Mouse (Mus musculus) left cerebral cortex, adult 11 months (tissue): Measurements from ENCODE around the gene Hist1h2ap.
"Not testable (repeated sequence)": the region's sequence is repeated elsewhere in the genome, so short reads cannot be mapped to it uniquely, and the experiment has no call there.

ENCODE experiments used
- DNase-seq: peaks from one replicate; pipeline ENCODE4 v3.0.0; 2022; ENCODE audit warnings: low spot score

The Hist1h2ap gene

GRCm38 (mm10) chr13:21833461-21833860 lies at the start of gene Hist1h2ap, which contains the start of gene Hist1h2br:
Gene Hist1h2ap, minus strand, starts transcription at chr13:21833507.
Gene Hist1h2br, plus strand, starts transcription at chr13:21833743.
- DNase-seq, result not testable (repeated sequence)

GRCm38 (mm10) chr13:21882760-21883405 lies 49.6 kb upstream of the Hist1h2ap start:
- DNase-seq, result no peak

- DNase-seq, result no peak
Observed at GRCm38 (mm10) chr13:21881878-21882669, 48.8 kb upstream of the Hist1h2ap start.

DNA sequence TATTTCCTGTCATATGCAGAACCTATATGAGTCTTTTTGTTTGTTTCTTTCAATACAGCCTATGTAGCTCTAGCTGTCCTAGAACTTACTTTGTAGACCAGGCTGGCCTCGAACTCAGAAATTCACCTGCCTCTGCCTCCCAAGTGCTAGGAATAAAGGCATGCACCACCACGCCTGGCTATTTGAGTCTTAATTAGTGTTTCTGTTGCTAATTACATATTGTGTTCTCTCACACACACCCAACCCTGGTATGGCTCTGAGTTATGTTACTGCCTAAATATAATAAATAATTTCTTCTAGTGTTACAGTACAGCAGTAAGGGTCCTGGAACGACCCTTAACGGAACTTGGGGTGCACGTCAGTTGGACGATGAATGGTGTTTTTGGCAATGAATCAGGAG lies 47.4 kb upstream of the Hist1h2ap start:
- no peak for DNase-seq

DNA sequence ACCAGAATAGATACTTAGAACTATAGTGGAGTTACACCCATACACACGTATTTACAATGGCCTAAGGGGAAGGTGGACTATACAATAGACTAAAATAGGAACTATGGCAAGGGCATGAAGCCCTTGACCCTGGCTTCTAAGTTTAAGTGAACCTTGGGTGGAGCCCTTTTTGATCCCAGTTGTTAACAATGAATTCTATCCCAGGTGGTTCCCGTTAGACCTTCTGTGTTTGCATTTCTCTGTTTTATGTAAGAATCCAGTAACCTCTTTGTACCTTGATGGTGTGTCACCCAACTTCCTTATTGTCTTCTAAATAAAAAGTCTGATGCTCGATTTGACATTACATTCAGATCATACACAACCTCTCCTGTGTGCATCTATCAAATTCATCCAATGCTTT lies 32.2 kb upstream of the Hist1h2ap start:
- DNase-seq, result not testable (repeated sequence)

- no peak for DNase-seq
Observed at GRCm38 (mm10) chr13:21861608-21862007, 28.3 kb upstream of the Hist1h2ap start.

GRCm38 (mm10) chr13:21855698-21856162 lies 22.4 kb upstream of the Hist1h2ap start:
- DNase-seq, result peak; percentile 51

DNA sequence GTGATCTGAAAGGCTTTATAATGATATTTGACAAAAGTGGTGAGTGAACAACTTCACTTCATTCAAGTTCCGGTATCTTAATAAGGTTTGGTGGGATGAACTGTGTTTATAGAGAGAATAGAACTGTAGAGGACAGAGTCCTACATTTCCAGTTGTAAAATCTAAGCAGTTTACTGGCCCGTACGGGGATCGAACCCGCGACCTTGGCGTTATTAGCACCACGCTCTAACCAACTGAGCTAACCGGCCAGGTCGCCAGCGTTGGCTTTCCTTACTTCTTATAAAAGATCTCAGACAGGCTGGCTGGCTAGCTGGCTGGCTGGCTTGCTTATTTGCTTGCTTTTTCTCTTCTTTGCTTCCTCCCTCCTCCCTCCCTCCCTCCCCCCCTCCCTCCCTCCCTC lies 21.8 kb upstream of the Hist1h2ap start:
- DNase-seq, result peak; percentile 64

DNA sequence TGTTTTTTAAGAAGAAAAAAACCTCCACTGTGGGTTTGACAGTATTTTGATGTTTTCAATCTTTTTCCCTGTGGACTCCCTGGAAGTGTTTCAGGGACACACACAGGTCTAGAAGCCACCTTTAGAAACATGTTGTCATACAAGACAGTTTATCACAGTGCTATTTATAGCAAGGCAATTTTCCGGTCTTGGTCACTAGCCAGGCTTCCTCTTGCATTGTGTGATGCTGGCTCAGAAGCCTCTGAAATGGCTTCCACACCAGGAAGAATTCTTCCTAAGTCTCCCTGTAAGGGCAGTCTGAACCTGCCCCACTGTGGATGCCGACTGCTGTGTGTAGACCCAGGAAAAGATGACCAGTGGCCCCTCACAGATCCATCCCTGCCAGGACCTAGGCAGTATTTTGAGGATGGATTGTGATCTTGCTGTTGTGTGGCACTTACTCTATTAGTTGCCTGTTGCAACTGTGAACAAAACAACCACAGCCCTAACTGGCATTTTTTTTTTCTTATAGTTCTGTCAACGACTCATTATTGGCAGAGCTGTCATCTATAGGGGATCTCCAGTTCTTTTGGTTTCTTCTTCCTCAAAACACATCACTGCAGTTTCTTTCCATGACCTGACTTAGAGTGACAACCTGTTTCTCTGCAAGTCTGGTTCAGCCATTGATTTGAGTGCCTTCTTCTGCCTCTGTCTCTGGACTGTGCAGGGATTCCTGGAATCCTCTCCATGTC lies 19.1 kb upstream of the Hist1h2ap start:
- DNase-seq, result no peak

- DNase-seq, result not testable (repeated sequence)
Observed at GRCm38 (mm10) chr13:21850696-21851095, 17.4 kb upstream of the Hist1h2ap start.

DNA sequence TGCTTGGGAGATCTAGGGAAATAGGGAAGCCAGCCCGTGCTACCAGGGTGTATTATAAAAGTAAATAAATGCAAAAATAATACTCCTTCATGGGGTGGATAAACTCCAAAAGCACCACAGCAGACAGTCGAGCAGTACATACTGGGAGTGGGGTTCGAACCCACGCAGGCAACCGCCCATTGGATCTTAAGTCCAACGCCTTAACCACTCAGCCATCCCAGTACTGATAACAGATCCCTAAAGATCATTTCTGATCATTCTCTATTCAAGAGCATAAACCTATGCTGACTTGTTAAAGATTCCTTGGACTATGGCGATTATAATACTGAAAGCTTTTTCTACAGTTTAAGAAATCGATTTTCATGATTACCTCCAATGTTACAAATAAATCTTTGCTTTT lies 14.6 kb upstream of the Hist1h2ap start:
- DNase-seq, result no peak

- not testable (repeated sequence) for DNase-seq
Observed at GRCm38 (mm10) chr13:21846356-21846755, 13.0 kb upstream of the Hist1h2ap start.

GRCm38 (mm10) chr13:21840508-21840907 lies 7.2 kb upstream of the Hist1h2ap start:
- not testable (repeated sequence) for DNase-seq

DNA sequence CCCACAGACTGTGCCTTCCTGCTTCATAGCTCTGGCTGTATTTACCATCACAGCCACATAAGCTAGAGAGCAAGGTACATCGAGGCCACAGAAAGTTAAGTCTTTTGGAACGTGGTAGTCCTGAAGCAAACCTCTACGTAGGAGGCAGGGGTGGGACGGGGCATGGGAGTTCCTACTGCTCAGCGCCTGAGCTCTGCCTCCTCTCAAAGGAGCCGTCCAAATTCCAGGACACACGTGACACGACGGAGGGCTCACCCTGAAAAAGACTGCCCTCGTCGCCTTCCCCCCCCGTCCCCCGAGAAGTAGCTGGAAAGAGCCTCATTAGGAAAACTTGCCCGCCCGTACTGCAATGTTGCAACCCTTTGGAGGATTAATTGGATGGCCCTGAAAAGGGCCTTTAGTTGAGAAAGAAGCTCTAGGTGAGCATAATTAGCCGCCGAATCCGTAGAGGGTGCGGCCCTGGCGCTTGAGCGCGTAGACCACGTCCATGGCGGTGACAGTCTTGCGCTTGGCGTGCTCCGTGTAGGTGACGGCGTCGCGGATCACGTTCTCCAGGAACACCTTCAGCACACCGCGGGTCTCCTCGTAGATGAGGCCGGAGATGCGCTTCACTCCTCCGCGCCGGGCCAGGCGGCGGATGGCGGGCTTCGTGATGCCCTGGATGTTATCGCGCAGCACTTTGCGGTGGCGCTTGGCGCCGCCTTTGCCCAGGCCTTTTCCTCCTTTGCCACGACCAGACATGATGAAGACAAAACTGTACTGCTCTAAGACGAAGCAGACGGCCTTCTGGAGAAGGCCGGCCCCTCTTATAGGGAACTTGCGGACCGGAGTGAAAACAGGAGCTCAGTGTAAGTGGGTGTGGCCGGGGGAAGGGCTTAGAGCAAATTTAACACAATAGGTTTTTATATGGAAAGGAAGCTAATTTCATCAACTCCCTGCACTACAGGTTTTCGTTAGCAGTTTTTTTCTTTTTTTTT lies 1.6 kb downstream of the Hist1h2ap start, which contains the start of gene Hist1h4n:
TSS of gene Hist1h4n (minus strand) at position 779 of the 977 bp plus-strand sequence.
- not testable (repeated sequence) for DNase-seq

DNA sequence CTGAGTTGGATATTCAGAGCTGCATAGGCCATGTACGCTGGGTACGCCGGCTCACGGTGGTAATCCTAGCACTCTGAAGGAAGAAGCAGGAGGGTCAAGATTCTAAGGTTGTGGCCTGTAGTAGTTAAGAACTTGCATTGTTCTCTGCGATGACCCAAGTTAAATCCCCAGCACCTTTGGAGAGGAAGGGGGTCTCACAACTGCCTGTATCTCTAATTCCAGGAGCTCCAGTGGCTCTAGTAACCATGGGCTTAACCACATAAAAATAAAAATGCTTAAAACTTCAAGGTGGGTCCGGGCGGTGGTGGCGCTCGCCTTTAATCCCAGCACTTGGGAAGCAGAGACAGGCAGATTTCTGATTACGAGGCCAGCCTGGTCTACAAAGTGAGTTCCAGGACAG lies 3.0 kb downstream of the Hist1h2ap start:
- DNase-seq, result no peak

- DNase-seq, result no peak
Observed at GRCm38 (mm10) chr13:21828511-21828910, 4.8 kb downstream of the Hist1h2ap start.

GRCm38 (mm10) chr13:21820082-21820890 lies 13.0 kb downstream of the Hist1h2ap start:
- not testable (repeated sequence) for DNase-seq

DNA sequence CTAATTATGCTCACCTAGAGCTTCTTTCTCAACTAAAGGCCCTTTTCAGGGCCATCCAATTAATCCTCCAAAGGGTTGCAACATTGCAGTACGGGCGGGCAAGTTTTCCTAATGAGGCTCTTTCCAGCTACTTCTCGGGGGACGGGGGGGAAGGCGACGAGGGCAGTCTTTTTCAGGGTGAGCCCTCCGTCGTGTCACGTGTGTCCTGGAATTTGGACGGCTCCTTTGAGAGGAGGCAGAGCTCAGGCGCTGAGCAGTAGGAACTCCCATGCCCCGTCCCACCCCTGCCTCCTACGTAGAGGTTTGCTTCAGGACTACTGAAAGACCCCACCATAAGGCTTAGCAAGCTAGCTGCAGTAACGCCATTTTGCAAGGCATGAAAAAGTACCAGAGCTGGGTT lies 21.2 kb downstream of the Hist1h2ap start:
- not testable (repeated sequence) for DNase-seq

- not testable (repeated sequence) for DNase-seq
Observed at GRCm38 (mm10) chr13:21811539-21811938, 21.8 kb downstream of the Hist1h2ap start, which contains the start of gene Hist1h4m. Gene Hist1h4m, plus strand, starts transcription at chr13:21811746.

- DNase-seq, result not testable (repeated sequence)
Observed at GRCm38 (mm10) chr13:21811074-21811473, 22.2 kb downstream of the Hist1h2ap start.
